Mouse (Mus musculus): ENCODE results near the gene Cnr2. TPM values are rescaled to one million over a fixed set of nuclear protein-coding genes. Genes with fewer than 3 reads are reported as not detected.

Cnr2 gene
- total and polyA plus RNA-seq, 3 experiments: 6.8 to 10.2 TPM; not detected in 1

DNA sequence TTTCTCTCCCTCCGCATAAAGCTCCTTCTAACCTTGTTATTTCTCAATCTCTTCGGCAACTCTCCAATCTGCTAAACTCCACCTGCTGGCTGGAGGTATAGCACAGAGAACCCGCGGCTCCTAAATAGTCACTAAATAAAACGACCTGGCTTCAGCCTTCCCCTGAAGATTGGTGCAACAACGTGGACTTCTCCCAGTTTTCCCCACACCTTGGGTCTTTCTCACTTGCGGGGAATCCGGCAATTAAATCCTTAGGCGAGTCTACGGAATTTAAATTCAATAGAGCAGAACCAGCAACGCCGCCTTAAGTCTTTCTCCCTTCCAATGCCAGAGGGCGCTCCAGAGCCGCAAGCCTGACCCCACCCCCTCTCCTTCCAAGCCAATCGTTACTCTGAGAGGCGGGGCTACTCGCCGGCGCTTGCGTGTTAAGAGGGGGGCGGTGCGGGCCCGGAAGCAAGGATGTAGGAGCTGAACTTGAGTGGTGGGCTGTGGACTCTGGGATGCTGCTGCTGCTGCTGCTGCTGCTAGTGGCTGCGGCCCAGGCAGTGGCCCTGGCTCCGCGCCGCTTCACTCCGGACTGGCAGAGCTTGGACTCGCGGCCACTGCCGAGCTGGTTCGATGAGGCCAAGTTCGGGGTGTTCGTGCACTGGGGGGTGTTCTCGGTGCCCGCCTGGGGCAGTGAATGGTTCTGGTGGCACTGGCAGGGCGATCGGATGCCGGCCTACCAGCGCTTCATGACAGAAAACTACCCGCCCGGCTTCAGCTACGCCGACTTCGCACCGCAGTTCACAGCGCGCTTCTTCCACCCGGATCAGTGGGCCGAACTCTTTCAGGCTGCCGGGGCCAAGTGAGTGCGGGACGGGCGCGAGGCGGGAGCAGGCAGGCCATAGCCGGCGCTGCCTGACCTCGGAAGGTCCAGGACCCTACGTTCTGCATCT lies 25.4 kb downstream of the Cnr2 start, which contains the start of gene Fuca1 (continued):
- no peak; the same call in 1 of the 2 replicates for TF ChIP-seq CHD2 (IDR thresholded peaks at IDR 0.05; ENCODE audit: low read length)
- TF ChIP-seq ELF1 (IDR thresholded peaks at IDR 0.05; ENCODE audit: low read depth, low read length): peak; percentile 89
- TF ChIP-seq TBP (IDR thresholded peaks at IDR 0.05; ENCODE audit: low read depth, low read length): peak; percentile 70; the same call in 1 of the 2 replicates
- TF ChIP-seq UBTF (IDR thresholded peaks at IDR 0.05; ENCODE audit: borderline replicate concordance, insufficient read depth, low read depth, low read length): 0 out of 2 replicates have a peak, but pooled peaks have one; percentile 30
- TF ChIP-seq SIN3A (IDR thresholded peaks at IDR 0.05; ENCODE audit: low read length): peak; percentile 56; the same call in 1 of the 2 replicates

- no peaks in the 10 kb centered on the region for H3K9me3 ChIP-seq (replicated peaks; ENCODE audit: insufficient read depth, low read length)
- peak overlapping the region; percentile 28 for H3K27ac ChIP-seq (ENCODE audit: control insufficient read depth, low read depth, low read length)
- H3K4me1 ChIP-seq (ENCODE audit: control insufficient read depth in 1 of 2, insufficient read depth in 2 of 2, low read length in 2 of 2): peaks cover 9 to 36% of the 10 kb centered on the region in 2 experiments
- TF ChIP-seq MAX (IDR thresholded peaks at IDR 0.05; ENCODE audit: low read length): no peak
- TF ChIP-seq MXI1 (IDR thresholded peaks at IDR 0.05; ENCODE audit: low read depth, low read length): 0 out of 2 replicates have a peak, but pooled peaks have one; percentile 10
- peak overlapping the region; percentile 77 to 98 for H3K4me3 ChIP-seq (ENCODE audit: control insufficient read depth in 1 of 2, insufficient read depth in 1 of 2, low read depth in 2 of 2, low read length in 2 of 2)
- peak; percentile 54 for DNase-seq (ENCODE audit: low read depth, low spot score)
- H3K36me3 ChIP-seq (ENCODE audit: control insufficient read depth in 1 of 2, insufficient read depth in 2 of 2, low read length in 2 of 2): peaks cover 0 to 26% of the 10 kb centered on the region in 2 experiments; a peak in 2 of 4 replicates
- peaks cover 11% of the 10 kb centered on the region for H3K79me2 ChIP-seq (ENCODE audit: control insufficient read depth, insufficient read depth, low read length, poor library complexity)
- peak overlapping the region; percentile 91 for H3K9ac ChIP-seq (ENCODE audit: control insufficient read depth, low read depth, low read length, poor library complexity, severe bottlenecking)
- H3K27me3 ChIP-seq (ENCODE audit: control insufficient read depth in 1 of 2, insufficient read depth in 2 of 2, low read length in 2 of 2): no peaks in the 10 kb centered on the region
These were observed 26.3 kb downstream of the Cnr2 start for GRCm38 (mm10) chr4:135921257-135922120.

GRCm38 (mm10) chr4:135922190-135922589 lies 27.0 kb downstream of the Cnr2 start:
- Histone ChIP-seq H3K36me3 (ENCODE audit: control insufficient read depth in 1 of 2, insufficient read depth in 2 of 2, low read length in 2 of 2) (peaks cover 0 to 30% of the 10 kb centered on the region in 2 experiments; a peak in 2 of 4 replicates), H3K4me1 (ENCODE audit: control insufficient read depth in 1 of 2, insufficient read depth in 2 of 2, low read length in 2 of 2) (peaks cover 11 to 41% of the 10 kb centered on the region in 2 experiments), H3K4me3 (ENCODE audit: control insufficient read depth in 1 of 2, insufficient read depth in 1 of 2, low read depth in 2 of 2, low read length in 2 of 2) (peak overlapping the region in 1 of 2 experiments; percentile 77; a peak in 3 of 4 replicates), H3K9me3 (replicated peaks; ENCODE audit: insufficient read depth, low read length) (no peaks in the 10 kb centered on the region), H3K9ac (ENCODE audit: control insufficient read depth, low read depth, low read length, poor library complexity, severe bottlenecking) (no peak overlapping the region; the same call in 1 of the 2 replicates), H3K79me2 (ENCODE audit: control insufficient read depth, insufficient read depth, low read length, poor library complexity) (peaks cover 11% of the 10 kb centered on the region), H3K27ac (ENCODE audit: control insufficient read depth, low read depth, low read length) (no peak overlapping the region), H3K27me3 (ENCODE audit: control insufficient read depth in 1 of 2, insufficient read depth in 2 of 2, low read length in 2 of 2) (no peaks in the 10 kb centered on the region)
- no peak for DNase-seq (ENCODE audit: low read depth, low spot score)
- TF ChIP-seq CHD1 (IDR thresholded peaks at IDR 0.05; ENCODE audit: low read depth, low read length) (0 out of 2 replicates have a peak, but pooled peaks have one; percentile 52), ZNF384 (IDR thresholded peaks at IDR 0.05; ENCODE audit: low read depth, low read length) (0 out of 2 replicates have a peak, but pooled peaks have one; percentile 40), TBP (IDR thresholded peaks at IDR 0.05; ENCODE audit: low read depth, low read length) (peak; percentile 66), SIN3A (IDR thresholded peaks at IDR 0.05; ENCODE audit: low read length) (0 out of 2 replicates have a peak, but pooled peaks have one; percentile 34), USF1 (IDR thresholded peaks at IDR 0.05; ENCODE audit: low read depth, low read length) (no peak)
